Mouse (Mus musculus): Measurements from ENCODE around the gene Marveld2. TPM values are rescaled to one million over a fixed set of nuclear protein-coding genes. Genes with fewer than 3 reads are reported as not detected.

The Marveld2 gene
- total RNA-seq (2021): under 1 TPM; 0.32 to 0.55 TPM
- 0.25 and 0.30 TPM in 2 replicates for polyA plus RNA-seq (2012; rRNA removed)
- long read RNA-seq, partial matches to known transcripts: 1 of 1 reads
- long read RNA-seq, other reads (novel, unspliced or antisense): 0 of 1 reads

GRCm38 (mm10) chr13:100616181-100617087, at the start of gene Marveld2:
TSS of gene Marveld2 (minus strand) at chr13:100616971.
- DNase-seq: peak; percentile 54

- peak; percentile 24 for DNase-seq
Observed at GRCm38 (mm10) chr13:100659864-100660456, 43.2 kb upstream of the Marveld2 start.

GRCm38 (mm10) chr13:100658091-100658490, 41.3 kb upstream of the Marveld2 start:
- DNase-seq: no peak

GRCm38 (mm10) chr13:100651439-100652186, 34.8 kb upstream of the Marveld2 start, which contains the start of gene Taf9:
TSS of gene Taf9 (plus strand) at chr13:100651579.
- DNase-seq: no peak

- DNase-seq: peak; percentile 96
Observed at GRCm38 (mm10) chr13:100650550-100651438, 34.0 kb upstream of the Marveld2 start, which contains the start of the genes Ak6 and Rad17. TSS of gene Ak6 (plus strand) at chr13:100650979. TSS of gene Rad17 (minus strand) at chr13:100651051.

GRCm38 (mm10) chr13:100648223-100648622, 31.5 kb upstream of the Marveld2 start:
- DNase-seq: no peak

- DNase-seq: no peak
Observed at GRCm38 (mm10) chr13:100642471-100643209, 25.9 kb upstream of the Marveld2 start.

GRCm38 (mm10) chr13:100634106-100634691, 17.4 kb upstream of the Marveld2 start:
- DNase-seq: no peak

GRCm38 (mm10) chr13:100622241-100622640, 5.5 kb upstream of the Marveld2 start:
- DNase-seq: no peak

- DNase-seq: no peak
Observed at GRCm38 (mm10) chr13:100617583-100617982, 812 bp upstream of the Marveld2 start.

- no peak for DNase-seq
Observed at GRCm38 (mm10) chr13:100612903-100613302, 3.9 kb downstream of the Marveld2 start.

GRCm38 (mm10) chr13:100612251-100612650, 4.5 kb downstream of the Marveld2 start:
- no peak for DNase-seq

- no peak for DNase-seq
Observed at GRCm38 (mm10) chr13:100611266-100611665, 5.5 kb downstream of the Marveld2 start.

- DNase-seq: no peak
Observed at GRCm38 (mm10) chr13:100607756-100608155, 9.0 kb downstream of the Marveld2 start.

GRCm38 (mm10) chr13:100605845-100606244, 10.9 kb downstream of the Marveld2 start:
- no peak for DNase-seq

GRCm38 (mm10) chr13:100603738-100604095, 13.1 kb downstream of the Marveld2 start:
- DNase-seq: no peak

GRCm38 (mm10) chr13:100603031-100603737, 13.6 kb downstream of the Marveld2 start:
- no peak for DNase-seq

GRCm38 (mm10) chr13:100602239-100602902, 14.4 kb downstream of the Marveld2 start:
- DNase-seq: no peak

- no peak for DNase-seq
Observed at GRCm38 (mm10) chr13:100601034-100601433, 15.7 kb downstream of the Marveld2 start.

Measured in adrenal gland, adult 2 months (tissue).